Mouse (Mus musculus) cerebellum, adult 2 months (tissue): ENCODE measurements around the gene Tbcel. TPM values are rescaled to one million over a fixed set of nuclear protein-coding genes. Genes with fewer than 3 reads are reported as not detected.
A peak's percentile ranks its signal among the peaks of the same experiment; 100 is the strongest.

Source experiments
- DNase-seq, 2 experiments: peaks; one replicate each; pipeline ENCODE4 v3.0.0; 2021
- H3K27ac ChIP-seq: fragments of 200-500 bp; 2 replicates; pipeline ENCODE4 v1.5.1; 2012; ENCODE audit warnings: low read length, control low read depth, inconsistent platforms; ENCODE audit not compliant: insufficient read depth
- H3K27me3 ChIP-seq: fragments of 200-500 bp; 2 replicates; pipeline ENCODE4 v1.6.1; 2012; ENCODE audit warnings: inconsistent platforms, mild to moderate bottlenecking, low read length, moderate library complexity; ENCODE audit not compliant: control insufficient read depth, insufficient read depth
- H3K4me1 ChIP-seq: fragments of 200-500 bp; 2 replicates; pipeline ENCODE4 v1.6.1; 2011; ENCODE audit warnings: low read length; ENCODE audit not compliant: control insufficient read depth, insufficient read depth
- H3K4me3 ChIP-seq: fragments of 200-500 bp; replicated peaks from 2 replicates; pipeline ENCODE3; 2011; ENCODE audit warnings: mild to moderate bottlenecking, low read depth, low read length, control low read depth; ENCODE audit not compliant: insufficient read depth
- CTCF ChIP-seq: fragments of 200-500 bp; IDR thresholded peaks from 2 replicates; pipeline ENCODE4 v1.5.1; 2011; ENCODE audit warnings: low read depth, mild to moderate bottlenecking, control low read depth, low read length, moderate library complexity, borderline replicate concordance; ENCODE audit not compliant: insufficient read depth
- POLR2A ChIP-seq: fragments of 200-500 bp; IDR thresholded peaks from 2 replicates; pipeline ENCODE4 v1.6.1; 2011; ENCODE audit warnings: low read length, control low read depth, borderline replicate concordance; ENCODE audit not compliant: insufficient read depth
- WGBS: fragments of 180-500 bp; shearing (Covaris S2); methylation state at CpG from one replicate; pipeline ENCODE4 v1.1.7; 2018; 5-methylcytosine and 5-hydroxymethylcytosine counted together
- polyA plus RNA-seq: library from polyadenylated mRNA; depleted of rRNA; stranded (reverse); fragments of >200 nt; gene quantifications from 2 replicates; pipeline ENCODE4 v1.2.3, GENCODE M21; 2012

Gene Tbcel
- polyA plus RNA-seq, 1 experiment: 32.8 TPM

GRCm38 (mm10) chr9:42431606-42432005, 76.0 kb downstream of the Tbcel start:
- WGBS: 54% methylated on average over 2 of the region's 2 CpGs
- no peak for DNase-seq
- TF ChIP-seq CTCF (no peak), POLR2A (no peak)

DNA sequence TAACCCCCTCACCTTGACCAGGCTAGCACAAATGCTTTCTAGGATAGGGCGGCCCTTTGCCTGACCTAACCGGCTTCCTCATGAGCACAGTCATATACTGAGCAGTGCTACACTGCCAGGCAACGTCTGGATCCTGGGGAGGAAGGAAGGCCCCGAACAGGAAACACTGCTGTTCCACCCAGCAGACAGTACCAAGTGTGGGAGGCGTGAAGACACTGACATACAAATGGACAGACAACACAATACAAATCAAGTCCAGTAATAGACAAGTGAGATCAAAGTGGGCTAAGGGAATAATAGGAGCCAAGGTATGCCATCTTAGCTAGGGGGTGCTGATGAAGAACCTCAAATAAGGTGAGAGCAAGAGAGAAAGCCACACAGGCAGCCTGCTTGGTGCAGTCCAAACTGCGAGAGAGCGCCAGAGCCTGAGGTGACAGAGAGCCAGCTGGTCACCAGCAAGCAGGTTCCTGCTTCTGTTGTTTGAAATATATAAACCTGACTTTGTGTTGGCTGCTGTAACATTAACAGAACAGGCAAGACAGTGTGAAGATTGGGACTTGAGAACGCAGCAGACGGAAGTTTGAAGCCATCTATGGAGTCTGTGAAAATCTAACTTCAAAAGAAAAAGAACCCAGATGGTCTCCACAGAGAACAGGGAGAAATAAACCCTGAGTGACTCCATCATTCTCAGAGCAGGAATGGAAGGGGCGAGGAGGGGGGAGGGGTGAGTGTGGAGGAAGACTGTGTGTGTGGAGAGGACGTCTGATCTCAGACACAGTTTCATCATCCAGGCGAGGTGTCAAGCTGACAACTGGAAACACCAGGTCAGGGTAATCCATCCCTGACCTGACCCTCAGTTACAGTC, 79.3 kb downstream of the Tbcel start:
- WGBS: 27% methylated on average over 12 of the region's 12 CpGs
- Histone ChIP-seq H3K4me3 (no peak overlapping the region), H3K27ac (peak overlapping the region; percentile 41; the same call in 1 of the 2 replicates), H3K4me1 (peaks cover 18% of the 10 kb centered on the region), H3K27me3 (no peaks in the 10 kb centered on the region)
- TF ChIP-seq POLR2A (no peak), CTCF (no peak)
- DNase-seq: peak; percentile 49 to 66

More at GRCm38 (mm10) chr9:42431606-42432005, 76.0 kb downstream of the Tbcel start:
- no peaks in the 10 kb centered on the region for H3K27me3 ChIP-seq
- H3K27ac ChIP-seq: no peak overlapping the region
- no peak overlapping the region for H3K4me3 ChIP-seq
- H3K4me1 ChIP-seq: peaks cover 17% of the 10 kb centered on the region

- Histone ChIP-seq H3K27me3 (no peaks in the 10 kb centered on the region), H3K27ac (no peak overlapping the region), H3K4me3 (no peak overlapping the region), H3K4me1 (peaks cover 18% of the 10 kb centered on the region)
- TF ChIP-seq CTCF: no peak
- TF ChIP-seq POLR2A: no peak
- DNase-seq: no peak
- WGBS: 52% methylated on average over 10 of the region's 10 CpGs
These were observed 80.8 kb downstream of the Tbcel start for GRCm38 (mm10) chr9:42426661-42427358.

DNA sequence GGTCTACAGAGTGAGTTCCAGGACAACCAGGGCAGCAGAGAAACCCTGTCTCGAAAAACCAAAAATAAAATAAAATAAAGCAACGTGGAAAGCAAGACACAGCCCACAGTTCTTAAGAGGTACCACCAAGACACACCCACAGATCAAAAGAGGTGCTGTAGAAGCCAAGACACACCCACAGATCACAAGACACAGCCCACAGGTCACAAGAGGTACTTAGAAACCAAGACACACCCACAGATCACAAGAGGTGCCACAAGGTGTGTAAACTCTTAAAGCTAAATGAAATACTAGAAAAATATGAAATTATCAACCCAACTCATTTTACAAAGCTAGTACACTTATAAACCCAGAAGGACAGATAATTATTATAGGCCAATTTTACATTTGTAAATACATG, 84.0 kb downstream of the Tbcel start:
- Histone ChIP-seq H3K27me3 (no peaks in the 10 kb centered on the region), H3K4me1 (peaks cover 21% of the 10 kb centered on the region), H3K27ac (no peak overlapping the region), H3K4me3 (no peak overlapping the region)
- WGBS: 94% methylated on average over 2 of the region's 2 CpGs
- no peak for DNase-seq
- no peak for TF ChIP-seq POLR2A
- no peak for TF ChIP-seq CTCF

GRCm38 (mm10) chr9:42419687-42420086, 87.9 kb downstream of the Tbcel start:
- Histone ChIP-seq H3K27me3 (no peaks in the 10 kb centered on the region), H3K4me3 (no peak overlapping the region), H3K4me1 (peaks cover 10% of the 10 kb centered on the region), H3K27ac (no peak overlapping the region)
- 54% methylated on average over 2 of the region's 2 CpGs for WGBS
- TF ChIP-seq CTCF (no peak), POLR2A (no peak)
- DNase-seq: no peak

GRCm38 (mm10) chr9:42418786-42419185, 88.8 kb downstream of the Tbcel start:
- WGBS: 63% methylated on average over 5 of the region's 5 CpGs
- TF ChIP-seq CTCF (no peak), POLR2A (no peak)
- peak; percentile 20 to 54 for DNase-seq
- Histone ChIP-seq H3K4me3 (no peak overlapping the region), H3K4me1 (peaks cover 10% of the 10 kb centered on the region), H3K27ac (no peak overlapping the region), H3K27me3 (no peaks in the 10 kb centered on the region)

- no peak overlapping the region for H3K27ac ChIP-seq
- DNase-seq: no peak
- H3K4me3 ChIP-seq: no peak overlapping the region
- TF ChIP-seq POLR2A (no peak), CTCF (no peak)
- H3K27me3 ChIP-seq: no peaks in the 10 kb centered on the region
- 92% methylated on average over 12 of the region's 12 CpGs for WGBS
- peaks cover 10% of the 10 kb centered on the region for H3K4me1 ChIP-seq
These were observed 90.2 kb downstream of the Tbcel start for GRCm38 (mm10) chr9:42417352-42417952.
